Mouse (Mus musculus) left cerebral cortex, postnatal 4 days (tissue): ENCODE measurements around the gene Tnxb. TPM values are rescaled to one million over a fixed set of nuclear protein-coding genes. Genes with fewer than 3 reads are reported as not detected.
"Not testable (repeated sequence)": the region's sequence is repeated elsewhere in the genome, so short reads cannot be mapped to it uniquely, and the experiment has no call there.

Source experiments
- DNase-seq: peaks from one replicate; pipeline ENCODE4 v3.0.0-alpha.2; 2022
- intact Hi-C: fragments of 180-260 bp; cut with DNase I; formaldehyde crosslinking; loops from one replicate; pipeline ENCODE4 v1.15.1; 2025
- total RNA-seq, 2 experiments: library from RNA; stranded (reverse); gene quantifications; 2 replicates each; pipeline ENCODE4 v1.2.3; 2021

The Tnxb gene
- total RNA-seq, 2 experiments from 2014 or later = 1.9 to 2.2 TPM

DNA sequence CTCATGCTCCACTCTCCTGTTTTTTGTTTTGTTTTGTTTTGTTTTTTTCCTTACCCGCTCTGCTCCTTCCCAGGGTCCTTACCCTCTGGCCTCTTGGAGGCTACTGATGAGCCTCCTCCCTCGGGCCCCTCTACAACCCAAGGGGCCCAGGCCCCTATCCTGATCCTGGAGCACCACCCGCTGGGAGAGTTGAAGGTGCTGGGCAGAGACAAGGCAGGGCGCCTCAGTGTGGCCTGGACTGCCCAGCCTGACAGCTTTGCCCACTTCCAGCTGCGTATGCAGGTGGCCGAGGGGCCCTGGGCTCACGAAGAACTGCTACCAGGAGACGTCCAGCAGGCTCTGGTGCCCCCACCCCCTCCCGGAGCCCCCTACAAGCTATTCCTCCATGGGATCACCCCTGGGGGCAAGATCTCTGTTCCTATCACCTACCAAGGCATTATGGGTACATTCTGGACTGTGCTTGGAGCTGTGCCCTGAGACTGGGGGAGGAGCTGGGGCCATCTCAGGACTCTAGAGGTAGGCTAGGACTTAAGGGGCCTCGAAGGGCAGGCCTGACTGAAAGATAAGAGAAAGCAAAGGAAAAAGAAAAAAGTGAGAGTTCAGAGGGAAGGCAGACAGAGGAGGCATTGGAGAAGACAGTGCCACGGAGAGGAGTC is 11.7 kb downstream of the Tnxb start:
- DNase-seq = no peak
- intact Hi-C loops = no loop called here

DNA sequence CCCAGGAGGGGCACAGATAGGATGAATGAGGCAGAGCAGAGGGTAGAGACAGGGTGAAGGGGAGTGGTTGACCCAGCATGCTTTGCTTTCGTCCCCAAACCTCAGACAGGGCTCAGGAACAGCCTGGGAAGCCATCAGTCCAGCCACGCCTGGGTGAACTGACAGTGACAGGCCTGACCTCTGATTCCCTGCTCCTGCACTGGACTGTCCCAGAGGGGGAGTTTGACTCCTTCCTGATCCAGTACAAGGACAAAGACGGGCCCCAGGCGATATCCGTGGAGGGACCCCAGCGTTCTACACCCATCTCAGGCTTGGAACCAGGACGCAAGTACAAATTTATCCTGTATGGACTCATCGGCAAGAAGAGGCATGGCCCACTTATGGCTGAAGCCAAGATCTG is 12.8 kb downstream of the Tnxb start:
- intact Hi-C loops = no loop called here
- no peak for DNase-seq

DNA sequence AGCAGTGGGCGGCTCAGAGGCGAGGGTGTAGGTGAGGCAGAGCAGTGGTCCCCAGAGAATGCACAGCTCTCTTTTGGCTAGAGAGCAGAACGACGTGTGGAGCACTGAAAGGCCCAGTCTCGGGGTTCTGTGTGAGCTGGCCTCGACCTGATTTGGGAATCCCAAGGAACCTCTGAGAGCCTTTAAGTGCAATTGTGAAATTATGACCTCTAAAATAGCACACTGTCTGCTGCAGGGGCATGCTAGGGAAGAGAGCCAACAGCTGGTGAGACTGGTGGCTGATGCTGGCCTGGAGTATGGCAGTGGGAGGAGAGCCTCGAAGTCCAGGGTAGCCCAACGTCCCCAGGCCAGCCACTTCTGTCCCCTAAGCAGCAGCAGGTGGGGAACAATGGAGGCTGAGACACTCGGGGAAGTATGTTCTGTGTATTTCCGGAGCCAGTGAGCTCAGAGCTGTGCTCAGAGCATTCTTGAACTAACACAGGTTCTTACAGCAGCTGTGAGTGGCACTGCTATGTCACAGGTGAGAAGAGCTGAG is 13.4 kb downstream of the Tnxb start:
- DNase-seq = no peak
- intact Hi-C loops = no loop called here

DNA sequence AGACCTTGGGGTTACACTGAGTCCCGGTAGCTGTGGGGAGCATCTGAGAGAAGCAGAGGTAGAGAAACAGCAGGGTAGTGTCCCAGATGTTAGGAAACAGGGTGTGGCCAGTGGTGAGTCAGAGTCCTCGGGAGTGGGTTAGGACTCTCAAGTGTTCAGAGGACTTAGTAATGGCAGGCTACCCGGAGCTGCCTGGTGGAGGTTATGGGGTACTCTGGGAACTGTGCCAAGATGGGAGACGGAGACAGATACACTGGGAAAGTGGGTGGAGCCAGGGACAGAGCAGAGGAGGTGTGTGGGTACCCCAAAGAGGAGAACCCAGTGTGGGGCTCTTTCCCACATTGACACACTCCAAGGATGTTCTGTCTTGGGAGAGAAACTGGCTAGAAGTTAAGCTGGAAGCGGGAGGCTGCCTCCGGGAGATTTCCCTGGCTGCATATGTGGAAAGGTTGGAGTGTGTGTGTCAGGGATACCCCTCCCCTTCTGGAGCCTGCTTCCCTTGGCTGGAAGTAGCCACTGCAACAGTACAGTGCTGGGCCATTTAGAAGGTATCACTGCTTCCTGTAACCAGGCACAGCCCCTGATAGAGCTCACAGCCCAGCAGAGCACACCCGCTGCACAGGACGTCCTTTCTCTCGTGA is 14.0 kb downstream of the Tnxb start:
- intact Hi-C loops = no loop called here
- no peak for DNase-seq

DNA sequence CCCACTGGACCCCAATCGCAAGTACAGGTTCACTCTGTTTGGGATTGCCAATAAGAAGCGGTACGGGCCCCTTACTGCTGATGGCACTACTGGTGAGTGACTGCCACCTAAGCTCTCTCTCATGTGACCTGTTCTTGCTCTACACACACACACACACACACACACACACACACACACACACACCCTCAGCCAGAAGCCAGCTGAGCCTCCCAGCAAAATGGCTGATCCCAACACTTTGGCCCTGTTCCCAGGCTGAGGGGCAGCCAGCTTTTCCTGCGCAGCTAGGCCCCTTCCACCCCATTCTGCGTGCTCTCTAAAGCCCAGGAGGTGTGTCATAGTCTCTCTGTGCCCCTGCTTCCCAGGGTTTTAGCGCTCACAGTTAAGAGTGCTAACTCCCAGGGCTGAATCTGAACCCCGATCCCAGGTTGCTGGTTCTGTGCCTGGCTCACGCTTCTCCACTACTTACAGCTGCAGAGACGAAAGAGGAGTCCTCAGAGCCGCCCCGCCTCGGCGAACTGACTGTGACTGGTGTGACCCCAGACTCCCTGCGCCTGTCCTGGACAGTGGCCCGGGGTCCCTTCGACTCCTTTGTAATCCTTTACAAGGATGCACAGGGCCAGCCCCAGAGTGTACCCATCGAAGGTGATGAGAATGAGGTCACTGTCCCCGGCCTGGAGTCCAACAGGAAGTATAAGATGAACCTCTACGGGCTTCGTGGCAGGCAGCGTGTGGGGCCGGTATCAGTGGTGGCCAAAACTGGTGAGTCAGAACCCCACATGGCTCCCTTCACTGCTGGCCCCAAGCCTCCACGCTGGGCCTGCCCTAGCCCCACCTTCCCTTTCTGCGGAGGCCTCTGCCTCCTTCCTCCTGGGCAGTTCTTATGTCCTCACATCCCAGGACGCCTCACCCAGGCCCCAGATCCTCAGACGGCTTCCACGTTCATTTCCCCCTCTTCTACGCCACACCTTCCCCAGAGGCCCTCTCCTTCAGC is 15.1 kb downstream of the Tnxb start:
- DNase-seq = peak; percentile 93
- intact Hi-C loops = no loop called here

DNA sequence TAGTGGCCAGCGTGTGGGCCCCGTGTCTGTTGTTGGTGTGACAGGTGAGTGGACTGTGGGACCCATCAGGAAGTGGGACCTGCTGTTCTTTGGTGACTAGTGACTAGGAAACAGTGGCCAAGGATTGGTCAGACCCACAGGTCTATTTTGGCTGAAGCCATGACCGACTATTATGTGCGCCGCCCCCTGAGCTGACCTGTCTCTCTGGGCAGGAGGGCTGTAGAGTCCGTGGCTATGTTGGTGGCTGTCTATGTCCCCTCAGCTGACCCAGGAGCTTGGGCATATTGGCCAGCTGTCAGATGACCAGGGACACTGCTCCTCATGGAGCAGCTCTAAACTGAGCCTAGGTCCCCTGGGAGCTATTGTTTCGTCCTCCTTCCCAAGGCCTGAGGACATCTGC is 18.6 kb downstream of the Tnxb start:
- no peak for DNase-seq
- intact Hi-C loops = no loop called here

DNA sequence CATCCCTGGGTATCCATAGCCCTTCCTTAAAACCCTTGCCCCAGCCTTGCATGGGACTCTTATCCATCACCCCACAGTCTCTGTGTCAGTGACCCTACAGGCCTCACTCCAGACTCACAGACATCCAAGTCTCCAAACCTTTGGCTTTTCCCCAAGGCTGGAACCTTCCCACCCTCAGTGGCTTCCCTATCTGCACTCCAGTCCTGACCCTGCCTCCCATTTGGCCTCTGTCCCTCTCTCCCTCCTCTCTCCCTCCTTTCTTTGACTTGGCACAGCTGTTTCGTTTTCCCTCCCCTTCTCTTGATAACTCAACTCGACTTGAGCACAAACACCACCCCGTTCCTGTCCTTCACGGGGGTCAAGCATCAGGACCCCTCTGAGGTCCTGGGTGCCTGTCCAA is 20.1 kb downstream of the Tnxb start:
- intact Hi-C loops = no loop called here
- no peak for DNase-seq

DNA sequence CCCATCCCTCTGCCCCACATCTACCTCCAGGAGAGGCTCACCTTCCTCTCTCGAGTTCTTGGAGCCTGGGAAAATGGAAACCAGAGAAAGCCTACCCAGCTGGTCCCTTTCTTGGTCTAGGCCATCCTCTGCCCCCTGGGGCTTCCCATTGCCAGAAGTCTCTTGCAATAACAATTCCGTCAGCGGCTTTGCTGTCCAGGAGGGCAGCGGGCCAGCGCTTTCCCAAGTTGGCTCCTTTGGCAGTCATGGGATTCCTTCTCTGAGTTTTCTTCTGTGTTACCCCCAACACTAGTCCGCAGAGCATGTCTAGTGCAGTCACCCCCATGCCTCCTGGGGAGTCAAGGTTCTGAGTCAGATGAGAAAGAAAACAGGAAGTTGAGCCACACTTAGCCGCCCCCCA is 22.6 kb downstream of the Tnxb start:
- DNase-seq = peak; percentile 58
- intact Hi-C loops = no loop called here

DNA sequence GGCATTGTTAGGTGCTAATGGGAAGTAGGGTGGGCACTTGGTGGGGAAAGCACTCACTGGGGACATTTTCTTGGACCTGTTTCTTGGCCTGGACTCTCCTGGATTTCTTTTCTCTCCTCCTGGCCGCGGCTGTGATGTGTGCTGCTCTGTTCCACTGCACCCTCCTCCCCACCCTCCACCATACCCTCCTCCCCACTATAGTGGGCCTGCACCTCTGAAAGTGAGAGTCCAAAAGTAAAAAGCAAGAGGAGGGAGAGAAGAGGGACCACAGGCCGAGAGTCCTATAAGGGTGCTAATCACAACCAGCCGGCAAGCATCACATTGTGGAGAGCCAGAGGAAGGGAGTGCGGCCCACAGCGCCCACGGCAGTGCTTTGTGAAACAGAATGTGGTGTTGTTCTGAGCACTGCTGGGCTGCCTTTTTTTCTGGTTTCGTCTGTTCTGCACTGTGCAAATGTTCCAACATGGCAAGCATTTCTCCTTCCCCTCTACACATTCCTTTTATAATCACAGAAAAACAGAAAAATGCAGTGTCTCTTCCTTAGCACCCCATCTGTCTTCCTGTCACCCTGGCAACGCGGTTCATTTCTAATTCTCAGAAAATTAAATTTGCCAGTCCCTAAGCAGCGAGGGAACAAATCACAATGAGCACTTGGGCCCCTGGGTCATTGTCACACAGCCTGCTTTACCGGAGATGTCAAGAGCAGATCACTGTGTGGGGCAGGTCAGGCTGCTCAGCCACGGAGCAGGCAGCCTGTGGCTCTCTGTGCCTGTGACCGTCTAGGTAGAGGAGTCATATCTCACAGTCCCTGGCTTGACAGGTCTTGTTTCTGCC is 29.5 kb downstream of the Tnxb start:
- DNase-seq = no peak
- intact Hi-C loops = no loop called here

DNA sequence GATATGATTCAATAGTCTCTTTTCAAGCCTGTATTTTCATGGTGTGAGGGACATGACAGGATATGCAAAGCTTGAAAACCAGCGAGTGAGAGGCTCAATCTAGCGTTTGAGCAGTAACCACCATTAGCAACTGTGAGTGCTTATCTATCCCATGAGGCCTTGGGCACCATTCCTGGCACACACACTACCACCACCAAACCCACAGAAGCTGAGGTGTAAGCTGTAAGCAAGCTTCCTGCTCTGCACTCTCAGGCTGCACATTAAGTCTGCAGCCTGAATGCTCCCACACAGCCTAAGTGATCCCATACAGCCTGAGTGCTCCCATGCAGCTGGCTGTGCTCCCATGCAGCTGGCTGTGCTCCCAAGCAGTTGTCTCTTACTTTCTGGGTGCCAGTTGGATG is 30.3 kb downstream of the Tnxb start:
- no peak for DNase-seq
- intact Hi-C loops = no loop called here

DNA sequence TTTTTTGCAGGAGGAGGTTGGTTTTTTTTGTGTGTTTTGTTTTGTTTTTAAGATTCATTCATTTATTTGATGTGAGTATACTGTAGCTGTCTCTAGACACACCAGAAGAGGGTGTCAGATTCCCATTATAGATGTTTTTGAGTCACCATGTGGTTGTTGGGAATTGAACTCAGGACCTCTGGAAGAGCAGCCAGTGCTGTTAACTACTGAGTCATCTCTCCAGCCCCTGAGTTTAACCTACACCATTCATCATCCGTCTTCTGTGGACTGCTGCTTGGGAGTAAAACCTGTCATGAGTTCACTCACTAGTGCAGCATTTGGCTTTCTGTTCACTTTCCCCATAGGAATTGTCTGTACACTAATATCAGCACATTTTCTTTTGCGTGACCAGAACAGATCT is 36.1 kb downstream of the Tnxb start:
- intact Hi-C loops, DNase-seq: not testable (repeated sequence)

DNA sequence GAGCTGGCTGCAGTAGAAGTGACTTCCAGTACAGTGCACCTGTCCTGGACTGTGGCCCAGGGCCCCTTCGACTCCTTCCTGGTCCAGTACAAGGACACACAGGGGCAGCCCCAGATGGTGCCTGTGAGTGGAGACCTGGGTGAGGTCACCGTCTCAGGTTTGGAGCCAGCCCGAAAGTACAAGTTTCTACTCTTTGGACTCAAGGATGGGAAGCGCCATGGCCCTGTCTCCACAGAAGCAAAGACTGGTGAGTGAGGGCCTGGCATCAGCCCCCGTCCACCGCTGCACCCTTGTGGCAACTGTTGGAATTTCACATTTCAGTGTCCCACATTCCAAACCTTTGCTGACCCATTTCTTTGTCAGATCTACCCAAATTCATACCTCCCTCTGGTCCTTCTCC is 42.6 kb downstream of the Tnxb start:
- intact Hi-C loops = no loop called here
- DNase-seq = peak; percentile 70

DNA sequence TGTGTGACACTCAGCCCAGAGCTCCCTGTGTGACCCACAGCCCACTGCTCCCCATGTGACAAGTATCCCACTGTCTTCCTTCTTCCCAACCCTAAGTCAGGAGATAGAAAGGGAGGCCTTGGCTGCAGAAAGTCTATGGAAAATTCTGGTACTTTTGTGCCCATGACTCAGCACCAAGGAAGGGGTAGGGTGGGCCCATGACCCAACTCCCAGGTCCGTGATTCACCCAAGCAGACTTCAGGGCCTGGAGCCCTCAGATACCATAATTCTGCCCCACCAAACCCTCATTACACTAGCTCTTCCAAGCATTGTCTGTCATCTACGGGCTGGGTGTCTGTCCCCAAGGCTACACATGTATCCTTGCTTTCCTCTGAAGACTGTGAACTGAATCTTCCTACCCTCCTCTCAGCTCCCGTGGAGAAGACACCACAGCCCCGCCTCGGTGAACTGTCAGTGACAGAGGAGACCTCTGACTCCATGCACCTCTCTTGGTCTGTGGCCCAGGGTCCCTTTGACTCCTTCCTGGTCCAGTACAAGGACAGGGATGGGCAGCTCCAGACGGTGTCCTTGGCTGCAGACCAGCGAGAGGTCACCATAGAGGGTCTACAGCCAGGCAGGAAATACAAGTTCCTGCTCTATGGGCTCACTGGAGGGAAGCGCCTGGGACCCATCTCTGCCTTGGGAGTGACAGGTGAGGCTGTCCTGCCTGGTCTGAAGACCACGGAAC is 44.0 kb downstream of the Tnxb start:
- not testable (repeated sequence) for DNase-seq

DNA sequence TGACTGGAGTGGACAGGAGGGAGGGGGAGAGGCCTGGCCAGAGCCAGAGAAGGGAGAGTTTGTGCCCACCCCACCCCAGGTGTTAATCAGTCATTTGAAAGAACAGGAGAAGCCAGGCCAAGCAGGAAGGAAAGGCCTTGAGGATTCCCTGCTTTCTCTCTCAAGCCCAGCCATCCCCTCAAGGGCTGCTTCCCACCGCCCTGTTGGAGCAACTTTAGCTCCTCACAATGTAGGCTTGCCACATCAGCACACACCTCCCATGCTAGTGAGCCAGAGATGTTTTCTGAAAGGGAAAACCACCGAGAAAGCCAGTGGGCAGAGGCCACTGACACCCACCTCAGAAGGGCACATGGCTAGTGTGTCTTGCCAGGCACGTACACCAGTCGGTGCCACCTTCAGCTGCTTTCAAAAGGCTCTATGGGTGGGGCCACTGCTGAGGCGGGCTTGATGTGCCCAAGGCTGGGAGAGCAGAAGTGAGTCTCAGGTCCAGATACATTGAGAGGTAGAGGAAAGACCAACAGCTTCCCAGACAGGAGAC is 44.6 kb downstream of the Tnxb start:
- not testable (repeated sequence) for DNase-seq
- intact Hi-C loops = loop anchor here (5.0 kb wide), 1 partner anchor 87 kb away; the partner anchor contains the start of gene Cyp21a1

More for the DNA sequence above, 44.0 kb downstream of the Tnxb start:
- intact Hi-C loops = not testable (repeated sequence)

DNA sequence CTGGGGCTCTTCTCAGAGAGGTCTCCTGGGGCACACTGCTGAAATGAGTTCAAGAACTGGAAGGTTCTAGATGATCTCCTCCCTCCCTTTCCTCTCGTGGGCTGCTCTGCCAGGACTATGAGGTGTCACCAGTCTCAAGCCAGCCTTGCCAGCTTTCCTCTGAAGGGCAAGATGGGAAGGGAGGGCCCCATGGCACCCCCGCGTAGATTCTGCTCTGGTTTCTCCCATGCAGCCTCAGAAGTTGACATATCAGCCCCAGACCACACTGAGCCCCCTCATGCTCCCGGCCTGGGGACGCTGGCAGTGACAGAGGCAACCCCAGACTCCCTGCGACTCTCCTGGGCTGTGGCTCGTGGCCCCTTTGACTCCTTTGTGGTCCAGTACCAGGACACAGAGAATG is 45.1 kb downstream of the Tnxb start:
- intact Hi-C loops = loop anchor here (5.0 kb wide), 1 partner anchor 87 kb away; the partner anchor contains the start of gene Cyp21a1
- not testable (repeated sequence) for DNase-seq

DNA sequence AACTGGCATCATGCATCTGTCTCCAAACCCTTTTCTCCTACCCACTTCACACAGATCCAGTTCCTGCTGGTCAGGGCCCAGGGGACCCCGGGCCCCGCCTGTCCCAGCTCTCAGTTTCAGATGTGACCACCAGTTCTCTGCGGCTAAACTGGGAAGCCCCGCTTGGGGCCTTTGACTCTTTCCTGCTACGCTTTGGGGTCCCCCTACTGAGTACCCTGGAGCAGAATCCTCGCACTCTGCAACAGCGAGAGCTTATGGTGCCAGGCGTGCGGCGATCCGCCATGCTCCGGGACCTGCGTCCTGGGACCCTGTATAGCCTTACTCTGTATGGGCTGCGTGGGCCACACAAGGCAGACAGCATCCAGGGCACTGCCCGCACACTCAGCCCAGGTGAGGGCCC is 45.9 kb downstream of the Tnxb start:
- no peak for DNase-seq
- intact Hi-C loops = loop anchor here (5.0 kb wide), 1 partner anchor 86 kb away; the partner anchor contains the start of gene Cyp21a1

DNA sequence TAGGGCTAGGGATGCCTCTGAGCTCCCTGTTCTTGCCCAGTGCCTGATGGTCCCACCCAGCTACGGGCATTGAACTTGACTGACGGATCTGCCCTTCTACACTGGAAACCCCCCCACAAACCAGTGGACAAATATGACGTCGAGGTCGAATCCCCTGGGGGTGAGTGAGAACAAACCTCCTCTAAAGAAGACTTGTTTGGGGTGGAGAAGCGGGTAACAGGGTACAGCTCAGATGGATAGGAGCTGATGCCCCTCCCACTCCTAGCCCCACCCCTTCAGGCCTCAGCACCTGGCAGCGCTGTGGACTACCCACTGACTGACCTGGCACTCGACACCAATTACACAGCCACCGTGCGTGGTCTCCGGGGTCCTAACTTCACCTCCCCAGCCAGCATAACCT is 47.1 kb downstream of the Tnxb start:
- DNase-seq = no peak
- intact Hi-C loops = loop anchor here (5.0 kb wide), 1 partner anchor 85 kb away; the partner anchor contains the start of gene Cyp21a1

DNA sequence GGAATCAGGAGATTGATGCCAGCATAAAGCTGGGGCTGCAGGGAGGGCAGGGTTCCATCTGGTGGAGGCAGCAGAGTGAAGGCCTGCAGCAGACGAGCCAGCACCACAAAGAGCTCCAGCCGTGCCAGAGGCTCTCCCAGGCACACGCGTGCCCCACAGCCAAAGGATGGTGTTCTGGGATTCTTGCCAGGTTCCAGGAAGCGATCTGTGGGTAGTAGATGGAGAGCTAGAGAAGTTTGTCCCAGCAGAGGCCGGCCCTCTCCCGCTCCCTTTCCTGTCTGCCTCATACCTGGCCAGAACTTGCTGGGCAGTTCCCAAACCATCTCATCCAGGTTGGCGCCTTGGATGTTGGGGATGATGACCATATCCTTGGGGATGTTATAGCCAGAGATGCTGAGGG is 49.6 kb downstream of the Tnxb start:
- DNase-seq = peak; percentile 40
- intact Hi-C loops = loop anchor here (5.0 kb wide), 1 partner anchor 82 kb away; the partner anchor contains the start of gene Cyp21a1

DNA sequence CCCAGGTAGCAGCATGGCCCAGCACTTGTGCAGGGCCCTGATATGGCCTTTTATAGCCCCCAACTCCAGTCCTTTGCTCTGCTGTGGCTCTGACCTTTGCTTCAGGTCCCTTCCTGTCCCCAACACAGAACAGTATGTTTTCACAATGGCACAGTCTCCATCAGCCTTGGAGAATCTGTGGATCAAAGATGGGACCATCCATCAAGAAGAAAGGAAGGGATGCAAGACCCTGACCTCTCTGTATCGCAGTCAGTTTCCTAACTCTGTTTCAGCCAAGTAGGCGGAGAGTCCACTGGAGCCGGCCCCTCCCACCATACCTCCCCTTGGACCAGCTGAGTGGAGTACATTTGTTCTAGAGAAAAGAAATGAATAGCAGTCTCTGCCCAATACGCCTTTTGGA is 51.9 kb downstream of the Tnxb start:
- intact Hi-C loops = not testable (repeated sequence)

More for the DNA sequence above, 51.9 kb downstream of the Tnxb start:
- DNase-seq = not testable (repeated sequence)
